8 mouse cellular contexts compared by ENCODE assay signal in the genomic region with DNA sequence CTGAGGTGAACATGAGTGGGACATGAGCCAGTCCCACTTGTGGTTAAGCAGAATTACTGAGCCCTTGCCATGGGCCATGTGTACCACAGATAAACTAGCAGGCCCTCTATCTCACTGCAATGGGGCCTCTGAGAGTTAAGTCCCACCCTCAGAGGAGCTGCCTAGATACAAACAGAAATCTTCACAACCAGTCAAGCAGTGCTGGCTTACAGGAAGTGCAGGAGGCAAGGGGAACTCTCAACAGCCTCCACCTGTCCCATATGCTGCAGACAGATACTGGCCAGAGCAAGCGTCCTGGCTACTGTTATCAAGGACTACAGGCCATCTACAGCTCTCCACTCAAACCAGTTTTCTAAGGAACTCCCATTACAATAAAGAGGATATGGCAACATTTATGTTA. TPM values are rescaled to one million over a fixed set of nuclear protein-coding genes. Genes with fewer than 3 reads are reported as not detected.
A peak's percentile ranks its signal among the peaks of the same experiment; 100 is the strongest.
DNase-seq lines count a peak whose midpoint lies in the region; ATAC-seq and TF ChIP-seq lines count a peak whose summit lies in the region.

No protein-coding gene starts in this region.

- DNase-seq in lung, postnatal 25 days (ENCODE audit: low spot score): no peak
- peak; percentile 73 for DNase-seq in thymus, postnatal 14 days
- DNase-seq in gastrocnemius, postnatal 25 days: no peak
- no peak for DNase-seq in kidney, postnatal 14 days

- no peaks in the 10 kb centered on the region for H3K36me3 ChIP-seq in lung, embryonic 15.5 days
- peaks cover 17% of the 10 kb centered on the region for H3K36me3 ChIP-seq in liver, embryonic 12.5 days

- H3K9ac ChIP-seq in lung, embryonic 15.5 days: no peak overlapping the region
- peak overlapping the region; percentile 64 for H3K9ac ChIP-seq in liver, embryonic 12.5 days

- no peak overlapping the region for H3K4me3 ChIP-seq in lung, embryonic 15.5 days
- no peak overlapping the region for H3K4me3 ChIP-seq in cortical plate, adult 2 months (ENCODE audit: insufficient read depth, low read length)
- H3K4me3 ChIP-seq in liver, embryonic 12.5 days: peak overlapping the region; percentile 33; the same call in 1 of the 2 replicates

- no peaks in the 10 kb centered on the region for H3K9me3 ChIP-seq in lung, embryonic 15.5 days
- no peaks in the 10 kb centered on the region for H3K9me3 ChIP-seq in liver, embryonic 12.5 days (replicated peaks)

- no peak for TF ChIP-seq POLR2A in cortical plate, adult 2 months (IDR thresholded peaks at IDR 0.05; ENCODE audit: extremely low read depth, insufficient read depth, low read length)

- ATAC-seq in lung, embryonic 15.5 days (ENCODE audit: borderline replicate concordance, extremely low read depth, low FRiP score, low TSS enrichment): peak; percentile 74; the same call in 1 of the 2 replicates
- ATAC-seq in liver, embryonic 12.5 days: peak; percentile 91
- ATAC-seq in frontal cortex, adult (ENCODE audit: low TSS enrichment): no peak

- no peaks in the 10 kb centered on the region for H3K27me3 ChIP-seq in lung, embryonic 15.5 days
- H3K27me3 ChIP-seq in liver, embryonic 12.5 days (replicated peaks): no peaks in the 10 kb centered on the region

- H3K27ac ChIP-seq in lung, embryonic 15.5 days: peak overlapping the region; percentile 66
- H3K27ac ChIP-seq in cortical plate, adult 2 months (ENCODE audit: insufficient read depth, low read length): 0 out of 2 replicates have a peak overlapping the region, but pooled peaks have one; percentile 48
- H3K27ac ChIP-seq in liver, embryonic 12.5 days: peak overlapping the region; percentile 100

- H3K4me2 ChIP-seq in lung, embryonic 15.5 days: no peak overlapping the region
- peak overlapping the region; percentile 69 for H3K4me2 ChIP-seq in liver, embryonic 12.5 days

- 20% methylated on average over 1 of the region's 1 CpGs for WGBS in lung, embryonic 15.5 days
- WGBS in liver, embryonic 12.5 days (ENCODE audit: insufficient replicate concordance): 3% methylated on average over 1 of the region's 1 CpGs

- TF ChIP-seq CTCF in cortical plate, adult 2 months (IDR thresholded peaks at IDR 0.05; ENCODE audit: extremely low read depth, insufficient read depth, low read length): no peak

- H3K4me1 ChIP-seq in lung, embryonic 15.5 days: peaks cover 36% of the 10 kb centered on the region
- peaks cover 12% of the 10 kb centered on the region for H3K4me1 ChIP-seq in cortical plate, adult 2 months (ENCODE audit: control insufficient read depth, insufficient read depth, low read length)
- peaks cover 100% of the 10 kb centered on the region for H3K4me1 ChIP-seq in liver, embryonic 12.5 days

RNA-seq across cellular contexts. Expression of gene Tmem131, which starts 23.7 kb away (rescaled TPM):
- polyA plus RNA-seq in lung, embryonic 15.5 days (2015; fragmentation: Nextera tagmentation; extraction: Ambion mirVana): 9.9 and 11.4 TPM in 2 replicates
- polyA plus RNA-seq in cortical plate, adult 2 months (2012; rRNA removed): 34.0 and 35.3 TPM in 2 replicates
- 14.9 and 15.4 TPM in 2 replicates for polyA plus RNA-seq in liver, embryonic 12.5 days (2016; fragmentation: Nextera tagmentation; extraction: Ambion mirVana)
- total RNA-seq in gastrocnemius, postnatal 25 days (2021): 10 to 100 TPM; 22.1 to 25.3 TPM

Comparison
In these comparisons a context has a peak if more than half of its experiments do, and no peak if none do; other contexts are left out.
1. H3K27ac ChIP-seq: peak in every context shown above with its lines; median percentile 100 in liver, embryonic 12.5 days; 66 in lung, embryonic 15.5 days; 48 in cortical plate, adult 2 months.